Mouse (Mus musculus) testis, adult 2 months (tissue): ENCODE results near the gene Fam171a2. TPM values are rescaled to one million over a fixed set of nuclear protein-coding genes. Genes with fewer than 3 reads are reported as not detected.

Source experiments
- H3K27ac ChIP-seq: fragments of 200-500 bp; 2 replicates; pipeline ENCODE4 v1.5.1; 2012; ENCODE audit warnings: low read depth, low read length; ENCODE audit not compliant: control insufficient read depth, insufficient read depth
- H3K27me3 ChIP-seq: fragments of 200-500 bp; 2 replicates; pipeline ENCODE4 v1.6.1; 2012; ENCODE audit warnings: mild to moderate bottlenecking, low read length, moderate library complexity; ENCODE audit not compliant: control insufficient read depth, insufficient read depth
- H3K36me3 ChIP-seq: fragments of 200-500 bp; 2 replicates; pipeline ENCODE4 v1.6.1; 2012; ENCODE audit warnings: mild to moderate bottlenecking, low read length; ENCODE audit not compliant: control insufficient read depth, insufficient read depth
- H3K4me1 ChIP-seq: fragments of 200-500 bp; 2 replicates; pipeline ENCODE4 v1.6.1; 2012; ENCODE audit warnings: low read length; ENCODE audit not compliant: control insufficient read depth, insufficient read depth
- H3K4me3 ChIP-seq: fragments of 200-500 bp; 2 replicates; pipeline ENCODE4 v1.5.1; 2012; ENCODE audit warnings: low read depth, mild to moderate bottlenecking, low read length, moderate library complexity, mixed read lengths; ENCODE audit not compliant: control insufficient read depth
- CTCF ChIP-seq: fragments of 200-500 bp; IDR thresholded peaks from 2 replicates; pipeline ENCODE4 v1.5.1; 2012; ENCODE audit warnings: low read depth, mild to moderate bottlenecking, inconsistent platforms, low read length, moderate library complexity; ENCODE audit not compliant: control insufficient read depth, insufficient read depth, insufficient replicate concordance
- POLR2A ChIP-seq: fragments of 200-500 bp; IDR thresholded peaks from 2 replicates; pipeline ENCODE4 v1.6.1; 2012; ENCODE audit warnings: low read depth, mild to moderate bottlenecking, inconsistent platforms, low read length, moderate library complexity; ENCODE audit not compliant: control insufficient read depth
- polyA plus RNA-seq: library from polyadenylated mRNA; depleted of rRNA; stranded (reverse); fragments of >200 nt; gene quantifications from 2 replicates; pipeline ENCODE4 v1.2.3, GENCODE M21; 2012; rRNA removed

The Fam171a2 gene
- 0.88 and 1.2 TPM in 2 replicates for polyA plus RNA-seq

DNA sequence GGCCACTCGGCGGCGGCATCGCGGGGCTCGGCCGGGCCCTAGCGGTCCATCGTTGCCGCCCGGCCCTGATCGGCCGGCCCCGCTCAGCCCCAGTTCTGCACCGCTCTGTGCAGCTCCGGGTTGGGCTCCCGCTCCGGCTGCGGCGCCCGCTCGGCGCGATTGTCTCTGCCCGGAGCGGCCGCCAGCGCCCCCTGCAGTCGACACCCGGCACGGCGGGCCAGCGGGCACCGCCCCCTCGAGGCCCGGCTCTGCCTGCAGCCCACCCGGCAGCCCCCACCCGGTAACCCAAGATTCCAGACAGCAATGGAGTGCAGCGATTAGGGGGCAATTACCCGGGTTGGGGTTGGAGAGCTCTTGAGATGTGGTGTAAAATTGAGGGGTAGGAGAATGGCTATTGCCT, at the start of gene Fam171a2:
Fam171a2 (minus strand) TSS at position 186 of the 400 bp plus-strand sequence.
- Histone ChIP-seq H3K4me3 (peak within 1 kb of the TSS; percentile 71), H3K36me3 (no peaks in the 10 kb centered on the region), H3K27ac (no peak within 1 kb of the TSS), H3K27me3 (no peaks in the 10 kb centered on the region), H3K4me1 (peaks cover 16% of the 10 kb centered on the region)
- TF ChIP-seq POLR2A (no peak), CTCF (peak; percentile 71)

DNA sequence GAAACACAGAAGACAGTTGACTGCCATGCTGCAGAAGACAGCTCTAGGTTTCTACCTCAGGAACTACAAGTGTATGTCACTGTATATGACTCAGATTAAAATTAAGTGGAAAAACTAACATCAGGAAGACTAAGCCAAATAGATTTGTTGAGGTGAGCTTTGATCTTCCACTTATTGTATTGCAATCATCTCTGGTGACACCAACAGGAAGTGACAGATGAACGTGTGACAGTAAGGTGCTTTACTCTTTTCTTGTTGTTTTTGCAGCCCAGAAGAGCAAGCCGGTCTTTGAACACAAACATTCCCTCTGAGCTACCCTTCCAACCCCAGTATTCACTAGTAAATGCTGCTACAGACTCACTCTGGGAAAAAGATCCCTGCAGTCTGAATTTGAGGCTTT, 49.2 kb upstream of the Fam171a2 start:
- H3K4me3 ChIP-seq, result no peak overlapping the region
- no peaks in the 10 kb centered on the region for H3K27me3 ChIP-seq
- H3K27ac ChIP-seq, result no peak overlapping the region
- H3K4me1 ChIP-seq, result no peaks in the 10 kb centered on the region
- H3K36me3 ChIP-seq, result no peaks in the 10 kb centered on the region
- no peak for TF ChIP-seq CTCF
- no peak for TF ChIP-seq POLR2A

DNA sequence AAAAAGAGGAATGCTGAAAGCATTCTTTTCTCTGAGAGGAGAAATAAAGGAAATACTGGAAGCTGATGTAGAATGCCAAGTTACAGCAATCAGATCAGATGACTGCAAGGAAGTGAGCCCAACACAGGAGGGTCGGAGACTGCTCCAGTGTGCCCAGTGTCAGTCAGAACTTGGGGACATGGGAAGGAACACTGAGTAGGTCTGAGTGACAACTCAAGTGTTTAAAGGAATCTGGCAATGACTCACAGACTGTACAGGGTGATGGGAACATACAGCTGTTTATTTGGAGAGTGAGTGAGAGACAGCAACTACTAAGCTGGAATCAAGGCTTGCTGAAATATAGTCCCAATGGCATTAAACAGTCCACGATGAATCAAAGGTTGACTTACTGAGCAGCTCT, 48.7 kb upstream of the Fam171a2 start:
- H3K4me1 ChIP-seq, result no peaks in the 10 kb centered on the region
- H3K27ac ChIP-seq, result no peak overlapping the region
- no peak overlapping the region for H3K4me3 ChIP-seq
- no peaks in the 10 kb centered on the region for H3K36me3 ChIP-seq
- no peaks in the 10 kb centered on the region for H3K27me3 ChIP-seq
- TF ChIP-seq CTCF, result no peak
- no peak for TF ChIP-seq POLR2A

DNA sequence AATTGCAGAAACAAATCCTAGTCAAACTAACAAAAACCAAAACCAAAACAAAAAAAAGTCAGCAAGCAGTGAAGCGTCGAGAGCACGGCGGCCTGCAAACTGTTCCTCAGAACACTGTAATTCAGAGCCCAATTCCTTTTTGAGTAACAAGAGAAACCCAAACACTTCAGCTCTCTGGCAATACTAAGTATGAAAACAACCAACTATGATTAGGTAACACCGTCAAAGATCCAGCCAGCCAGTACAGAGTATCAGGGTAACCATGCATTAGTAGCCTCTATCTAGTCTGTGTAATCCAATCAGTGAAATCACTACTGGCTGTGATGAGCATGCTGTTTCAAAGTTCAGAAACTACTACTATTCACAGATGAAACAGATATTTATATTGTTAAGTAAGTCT, 48.3 kb upstream of the Fam171a2 start:
- no peaks in the 10 kb centered on the region for H3K4me1 ChIP-seq
- no peak for TF ChIP-seq POLR2A
- TF ChIP-seq CTCF, result no peak
- H3K27me3 ChIP-seq, result no peaks in the 10 kb centered on the region
- H3K4me3 ChIP-seq, result no peak overlapping the region
- no peak overlapping the region for H3K27ac ChIP-seq
- no peaks in the 10 kb centered on the region for H3K36me3 ChIP-seq

DNA sequence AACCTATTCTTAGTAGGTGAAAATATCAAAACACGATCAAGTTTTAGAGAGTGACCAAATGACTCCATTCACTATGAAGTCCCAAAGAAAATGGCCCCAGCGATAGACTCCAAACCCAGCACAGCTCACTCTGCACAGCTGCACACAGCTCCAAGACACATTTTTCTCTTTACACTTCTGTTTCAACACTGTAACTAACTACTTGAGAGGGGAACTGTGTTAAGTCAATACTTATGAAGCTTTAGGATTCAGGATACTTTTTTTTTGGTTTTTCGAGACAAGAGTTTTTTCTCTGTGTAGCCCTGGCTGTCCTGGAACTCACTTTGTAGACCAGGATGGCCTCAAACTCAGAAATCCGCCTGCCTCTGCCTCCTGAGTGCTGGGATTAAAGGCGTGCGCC, 47.6 kb upstream of the Fam171a2 start:
- H3K27me3 ChIP-seq, result no peaks in the 10 kb centered on the region
- no peak overlapping the region for H3K4me3 ChIP-seq
- H3K4me1 ChIP-seq, result no peaks in the 10 kb centered on the region
- TF ChIP-seq CTCF (no peak), POLR2A (no peak)
- no peaks in the 10 kb centered on the region for H3K36me3 ChIP-seq
- no peak overlapping the region for H3K27ac ChIP-seq

DNA sequence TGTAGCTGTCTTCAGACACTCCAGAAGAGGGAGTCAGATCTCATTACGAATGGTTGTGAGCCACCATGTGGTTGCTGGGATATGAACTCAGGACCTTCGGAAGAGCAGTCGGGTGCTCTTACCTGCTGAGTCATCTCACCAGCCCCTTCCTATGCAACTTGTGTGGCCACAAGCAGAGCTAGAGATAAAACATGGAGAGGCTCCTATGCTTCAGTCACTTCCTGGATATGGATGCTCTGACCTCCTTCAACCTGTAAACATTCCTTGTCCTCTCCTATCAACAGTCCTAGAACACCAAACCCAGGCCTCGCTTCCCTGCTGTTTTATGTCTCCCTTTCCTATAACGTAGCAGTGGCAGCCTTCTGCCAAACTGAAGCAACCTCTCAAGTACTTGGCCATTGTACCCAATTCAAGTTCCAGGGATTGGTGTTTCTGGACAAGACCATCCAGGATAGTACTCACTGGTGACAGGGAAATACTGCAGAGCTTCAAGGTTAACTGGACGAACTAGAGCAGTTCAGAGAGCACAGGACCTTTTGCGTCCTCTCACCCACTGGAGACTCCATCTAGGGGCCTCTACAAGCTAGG, 46.7 kb upstream of the Fam171a2 start:
- H3K27ac ChIP-seq, result no peak overlapping the region
- no peaks in the 10 kb centered on the region for H3K4me1 ChIP-seq
- TF ChIP-seq POLR2A (no peak), CTCF (no peak)
- no peak overlapping the region for H3K4me3 ChIP-seq
- no peaks in the 10 kb centered on the region for H3K27me3 ChIP-seq
- H3K36me3 ChIP-seq, result no peaks in the 10 kb centered on the region

DNA sequence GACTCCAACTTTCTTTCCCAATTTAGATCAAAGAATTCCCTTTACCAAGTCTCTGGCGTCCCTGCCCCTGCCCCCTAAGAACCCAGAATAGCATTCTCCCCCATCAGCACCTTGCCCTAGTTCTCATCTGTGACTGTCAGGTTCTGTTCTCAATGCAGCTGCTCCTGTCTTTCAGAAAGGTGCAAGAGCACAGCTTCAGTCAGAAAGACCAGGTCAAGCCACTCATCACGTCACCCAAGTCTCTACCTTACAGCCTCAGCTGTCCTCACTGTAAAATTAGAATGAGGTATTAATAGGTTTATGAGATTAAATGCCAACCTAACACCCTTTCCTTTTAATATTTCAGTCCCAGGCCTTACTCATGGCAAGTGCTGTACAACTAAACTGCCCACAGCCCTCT, 45.8 kb upstream of the Fam171a2 start:
- no peak overlapping the region for H3K27ac ChIP-seq
- H3K4me1 ChIP-seq, result no peaks in the 10 kb centered on the region
- H3K27me3 ChIP-seq, result no peaks in the 10 kb centered on the region
- no peak overlapping the region for H3K4me3 ChIP-seq
- H3K36me3 ChIP-seq, result no peaks in the 10 kb centered on the region
- TF ChIP-seq POLR2A (no peak), CTCF (no peak)

DNA sequence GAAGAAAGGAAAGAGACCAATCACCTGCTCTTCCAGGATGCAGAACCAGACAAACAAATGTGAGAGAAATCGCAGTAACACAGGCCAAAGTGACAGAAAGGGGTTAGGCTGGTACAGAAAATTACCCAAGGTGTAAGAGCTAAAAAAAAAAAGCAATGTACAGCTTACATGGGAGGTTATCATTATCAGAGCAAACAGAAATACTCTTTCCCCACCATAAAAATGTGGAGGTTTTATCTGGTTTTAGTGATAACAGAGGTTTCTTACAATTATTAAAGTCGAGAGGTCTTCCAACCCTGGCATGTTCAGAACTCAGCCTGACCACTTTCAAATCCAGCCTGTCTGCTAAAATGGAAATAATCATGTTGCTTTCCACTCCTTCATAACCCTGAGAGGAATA, 40.4 kb upstream of the Fam171a2 start:
- no peaks in the 10 kb centered on the region for H3K27me3 ChIP-seq
- TF ChIP-seq POLR2A, result no peak
- no peak for TF ChIP-seq CTCF
- H3K4me3 ChIP-seq, result no peak overlapping the region
- H3K36me3 ChIP-seq, result no peaks in the 10 kb centered on the region; the same call in 1 of the 2 replicates
- H3K4me1 ChIP-seq, result no peaks in the 10 kb centered on the region
- H3K27ac ChIP-seq, result no peak overlapping the region
